Mouse (Mus musculus): ENCODE data around the gene Adm2.
A peak's percentile ranks its signal among the peaks of the same experiment; 100 is the strongest.

Gene Adm2

DNA sequence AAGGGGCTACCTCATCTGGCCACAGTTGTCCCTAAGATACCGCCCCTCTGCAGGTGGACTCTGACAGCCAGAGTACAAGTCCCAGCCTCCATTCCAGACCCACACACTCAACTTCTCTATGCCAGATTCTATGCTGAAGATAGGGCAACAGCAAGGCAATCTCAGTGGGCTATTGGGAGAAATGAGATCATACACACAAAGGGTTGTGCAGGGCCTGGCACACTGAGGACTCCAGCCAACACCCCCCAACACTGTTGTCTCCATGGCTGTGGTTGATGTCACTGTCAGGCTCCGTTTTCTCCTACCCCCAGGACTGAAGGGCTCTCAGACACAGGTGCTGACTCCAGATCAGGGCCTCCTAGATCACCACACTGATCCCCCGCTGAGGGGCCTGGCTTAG lies 8.4 kb upstream of the Adm2 start:
- DNase-seq = no peak

- DNase-seq = peak; percentile 45
These were observed 7.9 kb upstream of the Adm2 start for GRCm38 (mm10) chr15:89314511-89315189.

DNA sequence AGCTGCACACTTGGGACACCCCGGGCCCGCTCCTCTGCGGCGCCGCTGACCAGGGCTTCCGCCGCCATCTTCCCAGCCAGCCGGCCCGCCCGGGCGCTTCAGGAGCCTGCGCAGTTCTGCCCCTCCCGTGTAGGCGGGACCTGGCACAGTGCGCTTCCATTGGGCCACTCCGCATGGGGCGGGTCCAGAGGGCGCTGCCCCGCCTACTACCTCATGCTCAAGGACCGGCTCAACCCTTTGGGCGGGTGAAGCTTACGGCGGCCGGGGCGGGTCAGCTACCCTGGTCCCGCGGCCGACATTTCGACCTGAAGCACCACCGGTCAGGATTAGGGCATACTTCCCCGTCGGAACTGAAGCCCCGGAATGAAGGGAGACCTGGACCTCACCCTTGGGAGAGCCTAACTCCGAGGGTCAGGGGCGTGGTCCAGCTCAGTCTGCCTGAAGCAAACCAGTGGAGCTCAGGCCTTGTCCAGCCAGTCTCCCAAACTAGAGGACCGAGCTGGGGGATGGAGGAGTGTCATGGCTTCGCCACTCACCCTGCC lies 7.3 kb upstream of the Adm2 start, which contains the start of gene Sbf1:
Sbf1 (minus strand) TSS at position 122 of the 542 bp plus-strand sequence.
- DNase-seq = peak; percentile 99

DNA sequence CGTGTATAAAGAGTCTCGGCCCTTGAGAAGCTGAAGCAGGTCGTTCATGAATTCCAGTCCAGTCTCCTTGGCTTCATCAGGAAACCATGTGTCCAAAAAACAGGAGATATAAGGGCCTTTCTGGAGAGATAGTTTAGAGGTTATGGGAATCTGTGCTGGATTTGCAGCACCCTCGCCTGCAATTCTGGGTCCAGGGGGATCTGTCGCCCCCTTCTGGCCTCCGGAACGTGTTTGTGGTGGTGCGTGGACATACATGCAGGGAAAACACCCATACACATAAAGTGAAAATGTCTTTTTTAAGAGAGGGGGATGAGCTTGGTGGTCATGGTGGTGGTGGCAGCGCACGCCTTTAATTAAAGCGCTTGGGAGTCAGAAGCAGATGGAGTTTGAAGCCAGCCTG lies 6.4 kb upstream of the Adm2 start:
- no peak for DNase-seq

GRCm38 (mm10) chr15:89321264-89321663 lies 1.3 kb upstream of the Adm2 start:
- DNase-seq = no peak

GRCm38 (mm10) chr15:89323656-89324055 lies 1.1 kb downstream of the Adm2 start:
- no peak for DNase-seq

GRCm38 (mm10) chr15:89326441-89326840 lies 3.9 kb downstream of the Adm2 start:
- DNase-seq = peak; percentile 86

DNA sequence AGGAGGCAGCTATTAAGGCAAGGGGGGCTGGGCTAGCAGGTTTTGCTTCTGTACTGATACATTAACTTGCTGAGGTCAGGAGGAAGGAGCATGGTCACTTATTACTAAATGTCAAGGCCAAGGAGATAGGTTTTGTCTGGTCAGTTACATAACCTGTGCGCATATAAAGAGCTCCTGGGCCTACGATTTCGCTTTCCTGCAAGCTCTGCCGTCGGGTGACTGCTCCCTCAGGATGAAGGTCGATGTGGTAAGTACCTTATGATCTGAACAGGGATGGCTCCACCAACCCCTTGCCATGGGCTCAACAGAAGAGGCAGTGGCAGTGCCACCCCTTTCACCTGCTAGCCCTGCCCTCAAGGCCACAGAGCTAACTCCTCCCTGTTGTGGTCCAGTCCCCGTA lies 11.8 kb downstream of the Adm2 start, which contains the start of gene Miox:
Miox (plus strand) TSS at position 128 of the 400 bp plus-strand sequence.
- DNase-seq = peak; percentile 91

GRCm38 (mm10) chr15:89334774-89335537 lies 12.4 kb downstream of the Adm2 start:
- peak; percentile 37 for DNase-seq

GRCm38 (mm10) chr15:89336422-89336821 lies 13.9 kb downstream of the Adm2 start:
- peak; percentile 38 for DNase-seq

DNA sequence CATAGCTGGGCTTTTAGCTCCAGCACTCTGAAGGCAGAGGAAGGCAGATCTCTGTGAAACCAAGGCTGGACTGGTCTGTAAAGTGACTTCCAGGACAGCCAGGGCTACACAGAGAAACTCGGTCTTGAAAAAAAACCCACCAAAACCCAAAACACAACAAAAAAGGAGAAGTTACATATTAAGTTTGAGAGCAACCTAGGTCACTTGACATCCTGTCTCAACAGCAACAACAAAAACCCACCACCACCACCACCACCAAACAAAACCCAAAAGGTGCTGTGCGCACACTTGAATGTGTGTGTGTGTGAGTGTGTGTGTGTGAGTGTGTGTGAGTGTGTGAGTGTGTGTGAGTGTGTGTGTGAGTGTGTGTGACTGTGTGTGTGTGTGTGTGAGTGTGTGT lies 17.2 kb downstream of the Adm2 start:
- DNase-seq = no peak

DNA sequence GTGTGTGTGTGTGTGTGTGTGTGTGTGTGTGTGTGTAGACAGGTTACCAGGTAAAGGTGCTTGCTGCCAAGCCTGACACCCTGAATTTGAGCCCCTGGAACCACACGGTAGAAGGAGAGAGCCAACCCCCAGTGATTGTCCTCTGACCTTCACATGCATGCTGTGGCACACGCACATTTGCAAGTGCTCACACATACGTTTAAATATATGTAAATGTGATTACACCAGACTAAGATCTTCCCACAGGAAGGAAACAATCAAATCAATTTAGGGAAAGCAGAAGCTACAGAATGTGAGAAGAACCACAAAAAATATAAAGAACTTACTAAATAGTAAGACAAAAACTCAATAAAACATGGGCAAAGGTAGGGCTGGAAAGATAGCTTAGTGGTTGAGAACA lies 17.6 kb downstream of the Adm2 start:
- DNase-seq = no peak

- no peak for DNase-seq
These were observed 19.2 kb downstream of the Adm2 start for GRCm38 (mm10) chr15:89341678-89342077.

DNA sequence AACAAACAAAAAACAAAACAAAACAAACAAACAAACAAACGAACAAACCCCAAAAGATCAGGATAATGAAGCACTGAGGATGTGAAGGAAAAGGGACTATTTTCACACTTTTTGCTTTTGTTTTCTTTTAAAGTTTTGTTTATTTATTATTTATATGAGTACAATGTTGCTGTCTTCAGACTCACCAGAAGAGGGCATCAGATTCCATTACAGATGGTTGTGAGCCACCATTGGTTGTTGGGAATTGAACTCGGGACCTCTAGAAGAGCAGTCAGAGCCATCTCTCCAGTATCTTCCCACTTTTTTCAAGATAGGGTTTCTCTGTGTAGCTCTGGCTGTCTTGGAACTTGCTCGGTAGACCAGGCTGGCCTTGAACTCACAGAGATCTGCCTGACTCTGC lies 20.8 kb downstream of the Adm2 start:
- DNase-seq = no peak

GRCm38 (mm10) chr15:89350447-89350846 lies 27.9 kb downstream of the Adm2 start:
- no peak for DNase-seq

GRCm38 (mm10) chr15:89351302-89351701 lies 28.8 kb downstream of the Adm2 start:
- no peak for DNase-seq

DNA sequence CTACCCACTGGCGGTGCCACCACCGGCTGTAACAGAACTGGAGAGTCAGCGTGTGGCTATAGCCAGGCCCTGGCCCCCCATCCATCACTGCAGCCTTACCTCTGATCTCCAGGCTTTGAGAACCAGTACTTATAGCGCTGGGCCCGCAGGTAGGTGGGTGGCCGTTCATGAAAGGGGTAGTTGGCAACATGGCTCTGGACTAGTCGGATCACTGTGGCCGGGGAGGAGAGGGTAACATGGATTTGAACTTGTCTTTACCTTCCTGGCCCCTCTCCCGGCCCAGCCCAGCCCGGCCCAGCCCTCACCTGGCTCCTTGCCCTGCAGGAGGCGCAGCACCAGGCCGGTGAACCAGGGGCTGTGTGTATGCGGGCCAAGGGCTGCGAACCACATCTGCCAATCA lies 29.5 kb downstream of the Adm2 start:
- no peak for DNase-seq

DNA sequence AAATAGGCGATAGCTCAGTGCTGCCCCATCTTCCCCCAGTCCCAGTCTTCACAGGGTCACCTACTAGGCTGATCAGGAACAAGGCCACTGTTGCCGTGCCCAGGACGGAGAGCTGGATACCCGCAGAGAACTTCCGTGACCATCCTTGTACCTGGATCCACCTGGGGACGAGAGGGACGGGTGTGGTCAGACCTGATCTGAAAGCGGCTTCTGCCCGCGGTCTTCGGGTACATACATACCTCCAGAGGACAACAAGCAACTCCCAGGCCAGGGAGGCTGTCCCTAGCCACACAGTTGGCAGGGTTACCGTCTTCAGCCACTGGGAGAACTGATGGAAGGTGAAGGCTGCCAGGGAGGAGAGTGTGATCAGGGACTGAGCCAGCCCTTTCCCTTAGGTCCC lies 30.3 kb downstream of the Adm2 start:
- DNase-seq = no peak

GRCm38 (mm10) chr15:89353837-89354236 lies 31.3 kb downstream of the Adm2 start:
- no peak for DNase-seq

DNA sequence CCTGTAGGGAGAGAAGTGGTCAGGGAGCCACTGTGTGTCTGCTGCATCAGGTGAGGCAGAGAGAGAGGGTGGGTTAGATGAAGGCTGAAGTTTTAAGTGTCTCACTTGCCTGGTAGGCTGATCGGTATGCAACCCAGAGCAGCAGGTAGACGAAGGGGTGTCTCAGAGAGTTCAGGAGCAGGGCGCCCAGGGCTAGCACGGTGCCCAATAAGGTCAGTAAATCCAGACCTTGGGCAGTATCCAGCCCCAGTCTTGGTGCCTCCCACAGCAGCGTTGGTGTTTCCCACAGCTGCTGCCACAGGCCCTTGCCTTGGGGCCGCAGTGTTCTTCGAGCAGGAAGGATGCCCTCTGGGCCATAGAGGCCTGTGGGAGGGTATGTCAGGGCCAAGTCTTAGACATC lies 31.9 kb downstream of the Adm2 start:
- no peak for DNase-seq

DNA sequence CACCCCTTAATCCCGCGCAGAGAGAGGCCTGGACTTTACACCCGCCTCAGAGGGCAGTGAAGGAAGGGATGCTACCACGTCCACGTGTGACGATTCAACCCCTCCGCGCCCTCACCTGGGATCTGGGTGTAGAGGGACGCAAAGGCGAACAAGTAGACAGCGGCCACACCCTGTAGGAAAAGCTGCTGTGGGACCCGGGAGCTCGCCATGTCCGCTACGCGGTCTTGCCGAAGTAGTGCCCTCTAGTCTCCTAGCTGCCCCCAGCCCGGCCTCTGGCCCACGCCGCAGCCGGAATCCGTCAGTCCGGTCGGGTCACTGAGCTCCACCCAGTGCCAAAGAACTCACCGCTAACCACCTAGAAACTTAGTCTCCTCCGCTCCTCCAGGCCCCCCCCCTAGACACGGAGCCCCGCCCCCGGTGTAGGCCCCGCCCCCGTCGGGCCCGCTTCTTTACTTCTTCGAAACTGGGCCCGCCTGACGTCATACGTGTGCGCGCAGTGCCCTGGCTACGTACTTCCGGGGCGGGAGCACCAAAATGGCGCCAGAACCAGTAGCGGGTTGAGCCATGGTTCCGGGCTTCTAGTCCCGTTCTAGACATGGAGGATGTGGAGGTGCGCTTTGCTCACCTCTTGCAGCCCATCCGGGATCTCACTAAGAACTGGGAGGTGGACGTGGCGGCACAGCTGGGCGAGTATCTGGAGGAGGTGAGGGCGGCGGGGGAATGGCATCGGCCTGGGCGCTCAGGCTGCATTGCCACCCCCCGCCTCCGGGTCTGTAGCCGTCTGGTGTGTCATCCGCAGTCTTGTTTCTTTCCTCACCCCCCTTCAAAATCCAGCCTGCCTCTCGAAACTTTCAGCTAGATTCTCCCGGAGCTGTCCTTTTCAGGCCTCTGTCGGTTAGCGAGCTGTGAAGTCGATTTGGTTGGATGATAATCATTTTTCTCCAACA lies 33.0 kb downstream of the Adm2 start, which contains the start of the genes Lmf2 and Ncaph2:
Lmf2 (minus strand) TSS at position 419 of the 947 bp plus-strand sequence.
Ncaph2 (plus strand) TSS at position 479 of the 947 bp plus-strand sequence.
- DNase-seq = peak; percentile 95

DNA sequence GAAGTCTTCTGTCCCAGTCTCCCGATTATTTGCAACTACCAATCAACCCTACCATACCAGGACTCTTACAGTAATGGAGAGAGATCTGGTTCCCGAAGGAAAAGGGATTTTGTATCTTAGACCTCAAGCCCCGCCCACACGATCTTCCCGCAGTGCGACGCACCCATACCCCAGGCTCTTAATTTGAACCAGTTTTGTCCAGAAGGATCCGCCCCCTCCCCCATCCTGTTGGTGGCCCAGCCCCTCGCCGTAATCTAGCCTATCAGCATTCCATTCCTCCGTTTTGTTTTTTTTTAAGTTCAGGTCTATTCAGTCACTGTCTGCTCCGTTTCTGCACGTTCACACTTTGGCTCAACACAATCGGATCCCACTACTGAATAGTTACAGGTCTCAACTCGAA lies 33.9 kb downstream of the Adm2 start:
- DNase-seq = peak; percentile 49

DNA sequence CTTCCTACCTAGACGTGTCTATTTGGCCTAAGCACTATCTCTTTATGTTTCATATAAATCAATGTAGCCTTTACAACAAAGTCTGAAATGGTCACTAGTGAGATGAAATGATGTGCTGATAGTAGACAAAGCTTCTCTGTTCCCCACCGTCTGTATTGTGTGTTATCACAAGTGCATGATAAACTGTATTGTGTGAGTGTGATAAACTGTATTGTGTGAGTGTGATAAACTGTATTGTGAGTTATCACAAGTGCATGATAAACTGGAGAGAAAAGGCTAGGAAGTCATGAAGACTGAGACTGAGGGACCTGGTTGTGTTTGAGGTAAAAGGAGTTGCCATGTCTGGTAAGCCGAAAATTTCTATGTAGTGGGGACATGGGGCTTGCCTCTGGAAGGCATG lies 36.3 kb downstream of the Adm2 start:
- no peak for DNase-seq
